Mouse (Mus musculus) embryonic fibroblast, embryonic 13.5 days (primary cell): Measurements from ENCODE around the gene Klk1b24.

Experiments
- CTCF ChIP-seq: IDR thresholded peaks from 2 replicates; pipeline ENCODE4 v1.5.1; 2011; ENCODE audit warnings: mild to moderate bottlenecking, control low read depth, low read length, moderate library complexity, borderline replicate concordance; ENCODE audit not compliant: insufficient read depth
- POLR2A ChIP-seq: IDR thresholded peaks from 2 replicates; pipeline ENCODE4 v1.6.1; 2011; ENCODE audit warnings: low read depth, mild to moderate bottlenecking, control low read depth, low read length, moderate library complexity

GRCm38 (mm10) chr7:44208307-44208706, 20.3 kb downstream of the Klk1b24 start:
- no peak for TF ChIP-seq POLR2A
- no peak for TF ChIP-seq CTCF
